Mouse (Mus musculus): ENCODE results near the gene Ptpn23. TPM values are rescaled to one million over a fixed set of nuclear protein-coding genes. Genes with fewer than 3 reads are reported as not detected.

Gene Ptpn23
- polyA plus RNA-seq, 1 experiment from 2014 or later, result 19.1 TPM

GRCm38 (mm10) chr9:110350188-110350587 is 57.8 kb downstream of the Ptpn23 start:
- no peaks in the 10 kb centered on the region for H3K9me3 ChIP-seq (ENCODE audit: low read depth, low read length)
- H3K4me3 ChIP-seq (ENCODE audit: low read depth, low read length), result no peak overlapping the region
- TF ChIP-seq CTCF (IDR thresholded peaks at IDR 0.05; ENCODE audit: low read depth), result no peak
- H3K9ac ChIP-seq, result no peak overlapping the region
- DNase-seq (no peak), ATAC-seq (ENCODE audit: insufficient read depth) (no peak)
- H3K27ac ChIP-seq (ENCODE audit: low read depth), result no peak overlapping the region
- no peak overlapping the region for H3K4me2 ChIP-seq
- no peaks in the 10 kb centered on the region for H3K27me3 ChIP-seq (ENCODE audit: insufficient read depth, low read length)
- no peaks in the 10 kb centered on the region for H3K4me1 ChIP-seq (ENCODE audit: insufficient read depth)
- H3K36me3 ChIP-seq (ENCODE audit: insufficient read depth), result peaks cover 11% of the 10 kb centered on the region
- 85% methylated on average over 5 of the region's 5 CpGs for WGBS

GRCm38 (mm10) chr9:110348899-110349298 is 59.1 kb downstream of the Ptpn23 start:
- DNase-seq, result peak; percentile 27
- no peaks in the 10 kb centered on the region for H3K4me1 ChIP-seq (ENCODE audit: insufficient read depth)
- no peak for TF ChIP-seq CTCF (IDR thresholded peaks at IDR 0.05; ENCODE audit: low read depth)

GRCm38 (mm10) chr9:110345057-110345739 is 62.8 kb downstream of the Ptpn23 start:
- no peak for TF ChIP-seq CTCF (IDR thresholded peaks at IDR 0.05; ENCODE audit: low read depth)
- Histone ChIP-seq H3K36me3 (ENCODE audit: insufficient read depth) (no peaks in the 10 kb centered on the region), H3K4me1 (ENCODE audit: insufficient read depth) (no peaks in the 10 kb centered on the region), H3K9me3 (ENCODE audit: low read depth, low read length) (no peaks in the 10 kb centered on the region), H3K4me2 (no peak overlapping the region), H3K9ac (no peak overlapping the region), H3K4me3 (ENCODE audit: low read depth, low read length) (no peak overlapping the region), H3K27ac (ENCODE audit: low read depth) (no peak overlapping the region), H3K27me3 (ENCODE audit: insufficient read depth, low read length) (no peaks in the 10 kb centered on the region)
- ATAC-seq (ENCODE audit: insufficient read depth) (peak; percentile 84), DNase-seq (peak; percentile 44)
- WGBS, result 38% methylated on average over 7 of the region's 7 CpGs

More at GRCm38 (mm10) chr9:110348899-110349298, 59.1 kb downstream of the Ptpn23 start:
- WGBS, result 69% methylated on average over 4 of the region's 4 CpGs
- no peak overlapping the region for H3K4me2 ChIP-seq
- no peak; the same call in 1 of the 2 replicates for ATAC-seq (ENCODE audit: insufficient read depth)
- no peak overlapping the region for H3K27ac ChIP-seq (ENCODE audit: low read depth)
- H3K4me3 ChIP-seq (ENCODE audit: low read depth, low read length), result no peak overlapping the region
- H3K36me3 ChIP-seq (ENCODE audit: insufficient read depth), result peaks cover 5% of the 10 kb centered on the region
- no peaks in the 10 kb centered on the region for H3K27me3 ChIP-seq (ENCODE audit: insufficient read depth, low read length)
- H3K9ac ChIP-seq, result no peak overlapping the region
- no peaks in the 10 kb centered on the region for H3K9me3 ChIP-seq (ENCODE audit: low read depth, low read length)

- ATAC-seq (ENCODE audit: insufficient read depth) (no peak), DNase-seq (no peak)
- Histone ChIP-seq H3K27ac (ENCODE audit: low read depth) (no peak overlapping the region), H3K27me3 (ENCODE audit: insufficient read depth, low read length) (no peaks in the 10 kb centered on the region), H3K36me3 (ENCODE audit: insufficient read depth) (no peaks in the 10 kb centered on the region), H3K4me1 (ENCODE audit: insufficient read depth) (no peaks in the 10 kb centered on the region), H3K9me3 (ENCODE audit: low read depth, low read length) (no peaks in the 10 kb centered on the region), H3K4me2 (no peak overlapping the region), H3K9ac (no peak overlapping the region), H3K4me3 (ENCODE audit: low read depth, low read length) (no peak overlapping the region)
- 28% methylated on average over 6 of the region's 6 CpGs for WGBS
- no peak for TF ChIP-seq CTCF (IDR thresholded peaks at IDR 0.05; ENCODE audit: low read depth)
Measured at GRCm38 (mm10) chr9:110343805-110344204, 64.2 kb downstream of the Ptpn23 start.

GRCm38 (mm10) chr9:110342008-110342407 is 66.0 kb downstream of the Ptpn23 start:
- Histone ChIP-seq H3K9ac (no peak overlapping the region), H3K36me3 (ENCODE audit: insufficient read depth) (no peaks in the 10 kb centered on the region), H3K9me3 (ENCODE audit: low read depth, low read length) (no peaks in the 10 kb centered on the region), H3K4me1 (ENCODE audit: insufficient read depth) (no peaks in the 10 kb centered on the region), H3K27ac (ENCODE audit: low read depth) (no peak overlapping the region), H3K4me2 (no peak overlapping the region), H3K27me3 (ENCODE audit: insufficient read depth, low read length) (no peaks in the 10 kb centered on the region), H3K4me3 (ENCODE audit: low read depth, low read length) (no peak overlapping the region)
- DNase-seq, result no peak
- 67% methylated on average over 8 of the region's 8 CpGs for WGBS
- no peak for ATAC-seq (ENCODE audit: insufficient read depth)
- TF ChIP-seq CTCF (IDR thresholded peaks at IDR 0.05; ENCODE audit: low read depth), result no peak

- TF ChIP-seq CTCF (IDR thresholded peaks at IDR 0.05; ENCODE audit: low read depth), result no peak
- no peak for ATAC-seq (ENCODE audit: insufficient read depth)
Measured at GRCm38 (mm10) chr9:110340037-110340750, 67.8 kb downstream of the Ptpn23 start.

More at GRCm38 (mm10) chr9:110340037-110340750, 67.8 kb downstream of the Ptpn23 start:
- H3K36me3 ChIP-seq (ENCODE audit: insufficient read depth), result no peaks in the 10 kb centered on the region
- H3K4me3 ChIP-seq (ENCODE audit: low read depth, low read length), result no peak overlapping the region
- WGBS, result 77% methylated on average over 5 of the region's 5 CpGs
- H3K9ac ChIP-seq, result no peak overlapping the region
- H3K27ac ChIP-seq (ENCODE audit: low read depth), result no peak overlapping the region
- no peak overlapping the region for H3K4me2 ChIP-seq
- no peaks in the 10 kb centered on the region for H3K9me3 ChIP-seq (ENCODE audit: low read depth, low read length)
- no peaks in the 10 kb centered on the region for H3K27me3 ChIP-seq (ENCODE audit: insufficient read depth, low read length)
- H3K4me1 ChIP-seq (ENCODE audit: insufficient read depth), result no peaks in the 10 kb centered on the region
- DNase-seq, result no peak

Other genes starting within 250 kb of the Ptpn23 start
- 2.6 and 3.5 TPM in 2 replicates for gene Cspg5, start 164.4 kb downstream of the Ptpn23 start, polyA plus RNA-seq (2014; fragmentation: Nextera tagmentation; extraction: Ambion mirVana)
- 29.8 and 30.8 TPM in 2 replicates for gene Elp6, start 103.0 kb downstream of the Ptpn23 start, polyA plus RNA-seq (2014; fragmentation: Nextera tagmentation; extraction: Ambion mirVana)
- 29.4 and 32.1 TPM in 2 replicates for gene Scap, start 74.9 kb downstream of the Ptpn23 start, polyA plus RNA-seq (2014; fragmentation: Nextera tagmentation; extraction: Ambion mirVana)
- 0.34 and 3.4 TPM in 2 replicates for gene Ngp, start 11.5 kb upstream of the Ptpn23 start, polyA plus RNA-seq (2014; fragmentation: Nextera tagmentation; extraction: Ambion mirVana)
- 8.9 and 9.7 TPM in 2 replicates for gene Klhl18, start 68.5 kb upstream of the Ptpn23 start, polyA plus RNA-seq (2014; fragmentation: Nextera tagmentation; extraction: Ambion mirVana)
- gene Kif9, start 68.7 kb upstream of the Ptpn23 start, polyA plus RNA-seq (2014; fragmentation: Nextera tagmentation; extraction: Ambion mirVana), result 0.88 and 1.8 TPM in 2 replicates
- 51.4 and 55.6 TPM in 2 replicates for gene Setd2, start 124.4 kb upstream of the Ptpn23 start, polyA plus RNA-seq (2014; fragmentation: Nextera tagmentation; extraction: Ambion mirVana)
- gene Nradd, start 216.2 kb upstream of the Ptpn23 start, polyA plus RNA-seq (2014; fragmentation: Nextera tagmentation; extraction: Ambion mirVana), result 26.7 and 29.9 TPM in 2 replicates
- 3.2 and 3.8 TPM in 2 replicates for gene Nbeal2, start 245.9 kb upstream of the Ptpn23 start, polyA plus RNA-seq (2014; fragmentation: Nextera tagmentation; extraction: Ambion mirVana)
- 143 and 155 TPM in 2 replicates for gene Ccdc12, start 248.3 kb upstream of the Ptpn23 start, polyA plus RNA-seq (2014; fragmentation: Nextera tagmentation; extraction: Ambion mirVana)

All from lung, embryonic 14.5 days (tissue).